Mouse (Mus musculus) megakaryocyte, embryonic 14.5 days (primary cell): ENCODE data around the gene Kmt5a.

Experiments used
- FLI1 ChIP-seq: IDR thresholded peaks from 2 replicates; pipeline ENCODE4 v1.6.1; 2012; ENCODE audit warnings: low read length, inconsistent platforms, mixed read lengths
- GATA1 ChIP-seq: IDR thresholded peaks from 3 replicates; pipeline ENCODE4 v1.6.1; 2012; ENCODE audit warnings: mixed read lengths, low read length, inconsistent platforms, borderline replicate concordance

DNA sequence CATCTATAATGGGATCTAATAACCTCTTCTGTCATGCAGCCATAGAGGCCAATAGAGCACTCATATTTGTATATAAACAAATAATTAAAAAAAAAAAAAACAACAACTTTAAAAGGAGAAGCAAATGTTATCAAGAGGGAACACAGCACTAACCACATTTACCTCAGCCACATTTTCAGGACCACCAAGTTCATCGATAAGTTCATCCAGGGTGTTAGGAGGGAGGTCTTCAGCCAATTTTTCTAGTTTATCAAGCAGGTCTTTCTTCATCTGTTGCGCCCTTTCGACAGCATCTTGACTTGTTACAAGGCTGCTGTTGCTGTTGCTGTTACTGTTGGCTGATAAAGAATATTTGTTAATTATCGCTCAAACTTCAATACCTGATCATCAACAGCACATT is 47.3 kb upstream of the Kmt5a start:
- TF ChIP-seq GATA1: no peak
- TF ChIP-seq FLI1: no peak
